Mouse (Mus musculus): Measurements from ENCODE around the gene Tbx20.

Gene Tbx20

DNA sequence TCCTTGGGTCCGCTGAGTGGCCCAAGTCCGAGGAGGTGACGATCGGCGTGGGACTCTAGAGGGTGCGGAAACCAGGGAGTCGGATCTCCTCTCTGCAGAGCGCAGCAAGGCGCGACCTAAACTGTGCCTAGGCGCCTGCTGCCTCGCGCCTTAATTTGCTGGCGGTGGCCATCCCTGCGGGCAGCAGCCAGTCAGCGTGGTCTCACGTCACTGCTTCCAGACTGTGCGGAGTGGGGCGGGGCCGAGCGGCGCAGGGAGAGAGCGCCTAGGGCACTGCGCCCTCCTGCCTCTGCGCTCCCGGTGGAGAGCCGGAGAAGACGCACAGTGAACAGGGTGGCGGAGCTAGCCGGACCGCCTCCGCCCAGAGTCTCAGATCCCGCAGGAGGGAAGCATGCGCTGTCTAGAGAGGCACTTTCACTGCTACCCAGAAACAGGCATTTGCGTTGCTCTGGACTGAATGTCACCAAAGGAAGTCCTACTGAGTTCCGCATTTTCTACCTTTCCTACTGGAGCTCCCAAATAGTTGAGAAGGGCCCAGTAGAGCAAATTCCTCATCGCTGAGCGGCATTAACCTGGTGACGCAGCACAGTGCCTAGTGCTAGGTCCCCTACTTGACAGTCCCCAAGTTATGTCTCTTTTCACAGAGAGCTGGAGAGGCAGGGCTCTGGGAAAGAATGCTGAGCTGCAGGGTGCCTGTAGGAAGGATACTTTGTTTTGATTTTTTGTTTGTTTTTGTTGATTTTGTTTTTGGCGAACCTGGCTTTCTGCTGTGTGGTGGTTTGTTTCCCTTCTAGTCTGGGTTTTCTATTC, at the start of gene Tbx20:
Gene Tbx20 (minus strand): TSS at position 144 of the 810 bp plus-strand sequence.
- peak; percentile 74 for DNase-seq (ENCODE audit: inconsistent ontology term)

- DNase-seq (ENCODE audit: inconsistent ontology term) = no peak
These were observed 44.4 kb upstream of the Tbx20 start for GRCm38 (mm10) chr9:24818511-24818910.

- no peak for DNase-seq (ENCODE audit: inconsistent ontology term)
These were observed 38.4 kb upstream of the Tbx20 start for GRCm38 (mm10) chr9:24812461-24812860.

DNA sequence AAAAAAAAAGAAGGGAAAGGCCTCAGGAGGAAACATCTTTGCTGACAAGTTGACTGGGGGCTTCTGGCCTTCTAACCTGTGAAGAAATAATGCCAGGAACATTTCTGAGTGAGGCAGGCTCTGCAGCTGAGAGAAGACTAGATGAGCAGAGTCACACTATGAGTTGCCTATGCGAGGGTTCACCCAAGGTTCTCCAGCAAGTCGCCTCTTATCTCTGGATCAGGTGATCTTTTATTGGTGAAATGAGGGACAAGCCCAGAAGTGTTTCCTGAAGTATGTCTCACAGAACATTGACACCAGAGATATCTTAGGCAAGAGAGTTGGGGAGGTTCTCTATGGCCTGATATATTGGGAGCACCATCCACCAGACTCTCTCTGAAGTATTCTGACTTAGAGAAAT, 18.0 kb upstream of the Tbx20 start:
- no peak for DNase-seq (ENCODE audit: inconsistent ontology term)

DNA sequence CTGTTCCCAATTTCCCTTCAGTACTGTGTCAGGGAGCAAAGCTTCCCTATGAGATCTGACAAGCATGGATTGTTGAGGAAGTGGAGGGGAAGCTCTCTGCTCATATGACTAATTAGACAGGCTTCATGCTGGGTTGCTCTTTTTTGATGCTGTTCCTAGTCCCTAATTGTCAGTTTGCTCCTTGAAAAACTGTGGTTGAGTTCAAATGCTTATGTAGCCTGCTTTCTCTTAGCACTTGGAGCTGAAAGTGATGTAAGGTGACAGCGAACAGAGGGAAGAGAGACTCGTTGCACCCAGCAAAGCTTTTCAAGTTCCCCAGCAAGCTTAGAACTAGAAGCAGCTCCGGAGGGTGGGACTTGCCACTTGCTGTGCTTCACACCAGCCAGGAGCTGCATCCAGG, 15.3 kb upstream of the Tbx20 start:
- no peak for DNase-seq (ENCODE audit: inconsistent ontology term)

DNA sequence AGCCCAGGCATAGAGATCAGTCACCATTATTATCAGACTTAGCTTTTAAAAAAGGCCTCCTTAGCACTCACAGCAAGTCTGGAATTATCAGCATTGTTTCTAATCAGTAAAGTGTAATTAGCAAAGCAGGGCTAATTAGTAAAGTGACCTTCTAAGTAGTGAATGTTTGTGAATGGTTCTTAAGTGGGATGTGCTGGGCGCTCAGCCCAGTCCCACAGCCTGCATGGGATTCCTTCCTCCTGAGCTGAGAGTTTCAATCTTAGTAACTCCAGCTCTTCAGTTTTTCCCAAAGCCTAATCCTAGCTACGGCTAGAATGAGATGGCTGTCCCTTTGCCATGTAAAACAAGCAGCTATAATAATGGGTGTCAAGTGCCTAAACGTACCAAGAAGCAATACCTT, 8.2 kb upstream of the Tbx20 start:
- DNase-seq (ENCODE audit: inconsistent ontology term) = no peak

GRCm38 (mm10) chr9:24780929-24781441, 6.9 kb upstream of the Tbx20 start:
- no peak for DNase-seq (ENCODE audit: inconsistent ontology term)

- DNase-seq (ENCODE audit: inconsistent ontology term) = no peak
These were observed 6.4 kb upstream of the Tbx20 start for GRCm38 (mm10) chr9:24780391-24780928.

DNA sequence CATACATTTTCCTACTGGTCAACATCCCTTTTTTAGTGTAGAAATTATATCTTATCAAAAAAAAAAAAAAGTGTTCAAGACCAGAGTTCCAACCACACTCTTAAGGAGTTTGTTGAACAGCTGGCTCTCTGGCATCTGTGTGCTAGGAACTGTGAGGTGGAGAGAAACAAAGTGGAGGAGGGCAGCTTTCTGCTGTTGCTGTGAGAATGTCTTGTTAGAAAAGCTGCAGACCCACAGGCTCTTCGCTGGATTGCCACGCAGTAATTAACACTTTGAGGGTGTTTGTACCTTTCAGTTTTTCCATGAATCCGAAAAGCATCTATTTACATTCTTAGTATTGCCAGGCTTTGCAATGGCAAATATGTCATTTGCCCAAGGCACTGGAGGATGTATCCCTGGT, 5.9 kb upstream of the Tbx20 start:
- DNase-seq (ENCODE audit: inconsistent ontology term) = no peak

GRCm38 (mm10) chr9:24778571-24778970, 4.5 kb upstream of the Tbx20 start:
- DNase-seq (ENCODE audit: inconsistent ontology term) = no peak

DNA sequence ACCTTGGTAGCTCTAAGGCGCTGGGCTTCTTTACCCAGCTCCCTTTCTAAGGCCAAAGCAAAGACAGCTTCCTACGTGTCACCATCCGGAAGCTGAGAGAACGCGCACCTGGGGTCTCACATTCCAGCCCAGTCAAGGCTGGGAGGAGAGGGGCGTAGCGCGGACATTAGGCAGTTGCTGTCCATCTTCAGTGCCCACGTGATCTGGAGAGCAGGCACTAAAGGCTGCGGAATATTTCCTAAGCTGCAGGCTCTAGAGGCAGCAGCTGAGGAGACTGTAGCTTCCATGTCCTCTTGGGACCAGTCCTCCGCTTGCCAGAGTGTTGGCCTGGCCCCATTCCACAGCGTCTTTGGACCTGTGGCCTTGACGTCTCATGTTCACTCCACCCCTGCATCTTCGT, 3.9 kb upstream of the Tbx20 start:
- DNase-seq (ENCODE audit: inconsistent ontology term) = no peak

DNA sequence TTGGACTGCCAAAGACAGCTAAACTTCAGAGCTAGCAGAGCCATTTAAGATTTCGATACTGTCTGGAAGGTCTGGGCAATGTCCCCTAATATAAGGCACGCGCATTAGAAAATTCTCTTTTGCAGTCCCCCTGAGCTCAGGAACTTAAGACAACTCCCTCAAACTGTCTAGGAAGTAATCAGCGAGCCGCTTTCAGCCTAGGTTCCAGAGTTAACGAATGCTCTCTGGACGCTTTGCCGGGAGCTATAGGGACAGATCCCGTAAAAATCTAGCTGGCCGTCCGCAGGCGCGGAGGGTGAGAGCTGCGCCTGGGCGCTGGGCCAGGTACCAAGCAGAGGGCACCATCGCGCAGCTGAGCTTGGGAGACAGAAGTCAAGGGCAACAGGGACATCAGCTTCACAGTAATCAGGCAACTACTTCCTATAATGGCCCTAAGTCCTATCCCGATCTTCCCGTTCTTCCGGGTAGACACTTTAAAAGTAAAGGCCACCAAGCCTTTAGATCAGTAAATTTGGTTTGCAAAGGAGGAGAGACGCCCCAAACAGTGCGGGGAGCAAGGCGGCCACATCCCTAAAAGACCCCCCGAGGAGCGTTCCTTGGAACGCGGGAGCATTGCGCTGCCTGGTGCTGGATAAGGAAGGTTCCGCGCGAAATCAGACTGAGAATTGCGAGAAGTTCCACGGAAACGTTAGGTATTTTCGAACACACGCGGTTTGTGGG, 3.2 kb upstream of the Tbx20 start:
- no peak for DNase-seq (ENCODE audit: inconsistent ontology term)

GRCm38 (mm10) chr9:24776487-24776886, 2.4 kb upstream of the Tbx20 start:
- DNase-seq (ENCODE audit: inconsistent ontology term) = no peak

DNA sequence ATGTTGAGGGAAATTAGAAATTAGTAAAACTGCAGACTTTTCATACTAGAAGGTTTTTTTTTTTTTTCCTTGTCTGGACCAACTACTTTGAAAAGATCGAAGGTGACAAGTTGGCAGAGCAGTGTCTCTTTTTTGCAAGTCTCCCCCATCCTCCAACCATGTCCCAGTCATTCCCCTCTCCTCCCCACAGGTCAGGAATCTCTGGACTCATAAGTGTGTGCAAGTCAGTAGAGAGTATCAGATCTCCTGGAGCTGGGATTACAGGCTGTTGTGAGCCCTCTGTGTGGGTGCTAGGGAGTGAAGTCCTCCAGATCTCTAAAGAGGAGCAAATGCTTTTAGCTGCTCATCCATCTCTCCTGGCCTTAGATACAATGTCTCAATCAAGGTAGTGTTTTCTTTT, 1.5 kb upstream of the Tbx20 start:
- DNase-seq (ENCODE audit: inconsistent ontology term) = no peak

GRCm38 (mm10) chr9:24775001-24775400, 898 bp upstream of the Tbx20 start:
- DNase-seq (ENCODE audit: inconsistent ontology term) = no peak

DNA sequence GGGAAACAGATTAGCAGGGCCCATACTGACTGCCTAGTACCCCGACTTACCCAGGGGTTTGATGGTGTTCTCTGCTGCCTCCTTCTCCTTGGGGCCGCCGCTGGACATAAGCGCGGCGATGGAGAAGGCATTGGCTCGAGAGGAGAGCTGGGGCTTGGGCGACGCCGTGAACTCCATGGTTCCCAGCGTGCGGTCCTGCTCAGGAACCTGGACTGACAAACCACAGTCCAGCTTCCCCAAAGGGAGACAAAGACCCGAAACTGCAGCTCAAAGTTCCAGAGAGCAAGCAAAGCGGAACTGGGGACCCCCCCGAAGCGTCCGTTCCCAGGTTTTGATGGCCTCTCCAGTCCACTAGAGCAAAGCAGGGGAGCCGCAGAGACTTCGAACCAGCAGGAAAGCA, 434 bp downstream of the Tbx20 start:
- DNase-seq (ENCODE audit: inconsistent ontology term) = no peak

DNA sequence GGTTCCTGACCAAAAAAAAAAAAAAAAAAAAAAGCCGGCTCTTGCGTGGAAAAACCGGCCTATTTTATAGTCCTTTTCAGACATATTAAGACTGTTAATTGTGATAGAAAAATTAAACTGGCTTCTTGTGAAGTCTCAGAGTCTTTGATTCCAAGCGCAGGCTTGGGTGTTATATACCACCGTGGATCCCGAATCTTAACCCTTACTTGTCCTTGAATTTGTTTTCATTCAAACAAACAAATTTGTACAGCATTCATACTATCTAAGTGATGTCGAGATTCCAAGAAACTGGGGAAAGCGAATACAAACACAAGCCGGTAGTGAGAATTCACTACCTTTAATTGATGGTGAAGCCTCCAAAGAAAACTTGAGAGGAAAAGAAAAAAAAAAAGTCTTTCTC, 932 bp downstream of the Tbx20 start:
- DNase-seq (ENCODE audit: inconsistent ontology term) = no peak

DNA sequence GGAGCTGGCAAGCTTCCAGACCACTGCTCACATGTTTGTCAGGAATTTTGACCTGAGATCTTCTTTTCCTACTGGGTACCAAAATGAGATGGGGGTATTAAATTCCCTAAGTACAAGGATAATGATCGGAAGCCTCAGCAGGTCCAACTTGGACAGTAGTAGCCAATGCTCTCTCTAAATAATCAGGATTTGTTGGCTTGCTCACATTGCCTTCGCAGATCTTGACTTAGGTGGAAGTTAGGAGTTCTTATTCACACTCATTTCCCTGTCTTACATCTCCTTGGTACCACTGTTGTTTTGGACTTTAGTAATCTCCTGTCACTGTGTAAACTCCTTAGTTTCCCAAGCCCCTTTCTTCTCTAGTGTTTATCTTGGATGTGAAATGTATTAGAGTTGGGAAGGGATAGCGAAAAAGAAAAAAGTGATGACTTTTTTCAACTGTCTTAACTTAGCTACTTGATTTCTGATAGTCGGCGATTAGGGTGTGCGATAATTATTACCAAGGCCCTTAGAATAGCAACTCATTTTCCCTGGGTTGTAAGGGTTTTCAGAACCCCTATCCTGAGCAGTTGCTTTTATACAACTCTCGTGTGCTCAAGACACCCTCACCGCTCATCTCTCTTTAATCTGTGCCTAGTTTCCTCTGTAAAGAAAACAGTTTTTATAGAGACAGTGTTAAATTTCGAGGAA, 1.5 kb downstream of the Tbx20 start:
- DNase-seq (ENCODE audit: inconsistent ontology term) = no peak

- DNase-seq (ENCODE audit: inconsistent ontology term) = no peak
These were observed 2.4 kb downstream of the Tbx20 start for GRCm38 (mm10) chr9:24771713-24772112.

GRCm38 (mm10) chr9:24770941-24771405, 3.1 kb downstream of the Tbx20 start:
- DNase-seq (ENCODE audit: inconsistent ontology term) = no peak

GRCm38 (mm10) chr9:24770149-24770940, 3.8 kb downstream of the Tbx20 start:
- DNase-seq (ENCODE audit: inconsistent ontology term) = no peak
